Mouse (Mus musculus): ENCODE data around the gene Apbb1ip. TPM values are rescaled to one million over a fixed set of nuclear protein-coding genes. Genes with fewer than 3 reads are reported as not detected.
"Not testable (repeated sequence)": the region's sequence is repeated elsewhere in the genome, so short reads cannot be mapped to it uniquely, and the experiment has no call there.

The Apbb1ip gene
- total and polyA plus RNA-seq, 2 experiments: 0.64 to 0.65 TPM

GRCm38 (mm10) chr2:22873159-22873558 is 99.3 kb downstream of the Apbb1ip start:
- H3K9ac ChIP-seq (ENCODE audit: low read depth, low read length): no peak overlapping the region
- no peak for DNase-seq (ENCODE audit: extremely low read depth, low read depth, low spot score)
- H3K79me2 ChIP-seq (ENCODE audit: control insufficient read depth, insufficient read depth, low read length): no peaks in the 10 kb centered on the region
- no peak overlapping the region for H3K4me3 ChIP-seq (ENCODE audit: insufficient read depth, low read depth, low read length)
- no peak overlapping the region for H3K27ac ChIP-seq (replicated peaks; ENCODE audit: insufficient read depth, low read depth, low read length)
- TF ChIP-seq CTCF (IDR thresholded peaks at IDR 0.05; ENCODE audit: low read depth, low read length): no peak
- TF ChIP-seq POLR2A (IDR thresholded peaks at IDR 0.05; ENCODE audit: extremely low read depth, insufficient read depth, low read length): no peak
- no peaks in the 10 kb centered on the region for H3K27me3 ChIP-seq (ENCODE audit: control insufficient read depth, insufficient read depth, low read length)
- H3K4me1 ChIP-seq (ENCODE audit: control insufficient read depth, insufficient read depth, low read length): no peaks in the 10 kb centered on the region
- no peaks in the 10 kb centered on the region for H3K36me3 ChIP-seq (ENCODE audit: control insufficient read depth, insufficient read depth, low read length)
- WGBS: 91% methylated on average over 1 of the region's 1 CpGs

- TF ChIP-seq POLR2A (IDR thresholded peaks at IDR 0.05; ENCODE audit: extremely low read depth, insufficient read depth, low read length) (no peak), CTCF (IDR thresholded peaks at IDR 0.05; ENCODE audit: low read depth, low read length) (no peak)
- 55% methylated on average over 10 of the region's 10 CpGs for WGBS
Observed at GRCm38 (mm10) chr2:22874628-22875027, 100.7 kb downstream of the Apbb1ip start.

GRCm38 (mm10) chr2:22876614-22877013 is 102.7 kb downstream of the Apbb1ip start:
- Histone ChIP-seq H3K27ac (replicated peaks; ENCODE audit: insufficient read depth, low read depth, low read length) (no peak overlapping the region), H3K79me2 (ENCODE audit: control insufficient read depth, insufficient read depth, low read length) (no peaks in the 10 kb centered on the region), H3K36me3 (ENCODE audit: control insufficient read depth, insufficient read depth, low read length) (no peaks in the 10 kb centered on the region), H3K27me3 (ENCODE audit: control insufficient read depth, insufficient read depth, low read length) (no peaks in the 10 kb centered on the region), H3K4me1 (ENCODE audit: control insufficient read depth, insufficient read depth, low read length) (no peaks in the 10 kb centered on the region), H3K9ac (ENCODE audit: low read depth, low read length) (no peak overlapping the region), H3K4me3 (ENCODE audit: insufficient read depth, low read depth, low read length) (no peak overlapping the region)
- TF ChIP-seq CTCF (IDR thresholded peaks at IDR 0.05; ENCODE audit: low read depth, low read length) (no peak), POLR2A (IDR thresholded peaks at IDR 0.05; ENCODE audit: extremely low read depth, insufficient read depth, low read length) (no peak)
- WGBS: 82% methylated on average over 3 of the region's 3 CpGs
- DNase-seq (ENCODE audit: extremely low read depth, low read depth, low spot score): no peak

More at GRCm38 (mm10) chr2:22874628-22875027, 100.7 kb downstream of the Apbb1ip start:
- Histone ChIP-seq H3K27ac (replicated peaks; ENCODE audit: insufficient read depth, low read depth, low read length) (no peak overlapping the region), H3K79me2 (ENCODE audit: control insufficient read depth, insufficient read depth, low read length) (no peaks in the 10 kb centered on the region), H3K36me3 (ENCODE audit: control insufficient read depth, insufficient read depth, low read length) (no peaks in the 10 kb centered on the region), H3K4me3 (ENCODE audit: insufficient read depth, low read depth, low read length) (no peak overlapping the region), H3K27me3 (ENCODE audit: control insufficient read depth, insufficient read depth, low read length) (no peaks in the 10 kb centered on the region), H3K4me1 (ENCODE audit: control insufficient read depth, insufficient read depth, low read length) (no peaks in the 10 kb centered on the region), H3K9ac (ENCODE audit: low read depth, low read length) (no peak overlapping the region)
- DNase-seq (ENCODE audit: extremely low read depth, low read depth, low spot score): no peak

GRCm38 (mm10) chr2:22878781-22879180 is 104.9 kb downstream of the Apbb1ip start:
- H3K9ac ChIP-seq (ENCODE audit: low read depth, low read length): no peak overlapping the region
- 18% methylated on average over 1 of the region's 1 CpGs for WGBS
- DNase-seq (ENCODE audit: extremely low read depth, low read depth, low spot score): no peak
- no peak for TF ChIP-seq POLR2A (IDR thresholded peaks at IDR 0.05; ENCODE audit: extremely low read depth, insufficient read depth, low read length)
- TF ChIP-seq CTCF (IDR thresholded peaks at IDR 0.05; ENCODE audit: low read depth, low read length): no peak
- H3K27ac ChIP-seq (replicated peaks; ENCODE audit: insufficient read depth, low read depth, low read length): no peak overlapping the region
- H3K27me3 ChIP-seq (ENCODE audit: control insufficient read depth, insufficient read depth, low read length): no peaks in the 10 kb centered on the region
- H3K79me2 ChIP-seq (ENCODE audit: control insufficient read depth, insufficient read depth, low read length): no peaks in the 10 kb centered on the region
- no peak overlapping the region for H3K4me3 ChIP-seq (ENCODE audit: insufficient read depth, low read depth, low read length)
- H3K4me1 ChIP-seq (ENCODE audit: control insufficient read depth, insufficient read depth, low read length): no peaks in the 10 kb centered on the region
- H3K36me3 ChIP-seq (ENCODE audit: control insufficient read depth, insufficient read depth, low read length): no peaks in the 10 kb centered on the region

- H3K4me1 ChIP-seq (ENCODE audit: control insufficient read depth, insufficient read depth, low read length); H3K79me2 ChIP-seq (ENCODE audit: control insufficient read depth, insufficient read depth, low read length); H3K36me3 ChIP-seq (ENCODE audit: control insufficient read depth, insufficient read depth, low read length); H3K4me3 ChIP-seq (ENCODE audit: insufficient read depth, low read depth, low read length); H3K27ac ChIP-seq (replicated peaks; ENCODE audit: insufficient read depth, low read depth, low read length); DNase-seq (ENCODE audit: extremely low read depth, low read depth, low spot score); H3K9ac ChIP-seq (ENCODE audit: low read depth, low read length); H3K27me3 ChIP-seq (ENCODE audit: control insufficient read depth, insufficient read depth, low read length): not testable (repeated sequence)
- WGBS: 85% methylated on average over 3 of the region's 3 CpGs
Observed at GRCm38 (mm10) chr2:22880726-22881125, 106.8 kb downstream of the Apbb1ip start.

- no peaks in the 10 kb centered on the region for H3K36me3 ChIP-seq (ENCODE audit: control insufficient read depth, insufficient read depth, low read length)
Observed at GRCm38 (mm10) chr2:22894932-22895281, 121.0 kb downstream of the Apbb1ip start.

More at GRCm38 (mm10) chr2:22894932-22895281, 121.0 kb downstream of the Apbb1ip start:
- H3K79me2 ChIP-seq (ENCODE audit: control insufficient read depth, insufficient read depth, low read length): no peaks in the 10 kb centered on the region
- peak overlapping the region; percentile 91 for H3K4me3 ChIP-seq (ENCODE audit: insufficient read depth, low read depth, low read length)
- no peak overlapping the region for H3K9ac ChIP-seq (ENCODE audit: low read depth, low read length)
- peaks cover 2% of the 10 kb centered on the region; the same call in 1 of the 2 replicates for H3K4me1 ChIP-seq (ENCODE audit: control insufficient read depth, insufficient read depth, low read length)
- no peak for DNase-seq (ENCODE audit: extremely low read depth, low read depth, low spot score)
- 14% methylated on average over 9 of the region's 9 CpGs for WGBS
- no peaks in the 10 kb centered on the region for H3K27me3 ChIP-seq (ENCODE audit: control insufficient read depth, insufficient read depth, low read length)
- TF ChIP-seq CTCF (IDR thresholded peaks at IDR 0.05; ENCODE audit: low read depth, low read length) (no peak), POLR2A (IDR thresholded peaks at IDR 0.05; ENCODE audit: extremely low read depth, insufficient read depth, low read length) (no peak)
- peak overlapping the region; percentile 77 for H3K27ac ChIP-seq (replicated peaks; ENCODE audit: insufficient read depth, low read depth, low read length)
